Mouse (Mus musculus): Measurements from ENCODE around the gene Vmn2r79.
"Not testable (repeated sequence)": the region's sequence is repeated elsewhere in the genome, so short reads cannot be mapped to it uniquely, and the experiment has no call there.

Gene Vmn2r79

DNA sequence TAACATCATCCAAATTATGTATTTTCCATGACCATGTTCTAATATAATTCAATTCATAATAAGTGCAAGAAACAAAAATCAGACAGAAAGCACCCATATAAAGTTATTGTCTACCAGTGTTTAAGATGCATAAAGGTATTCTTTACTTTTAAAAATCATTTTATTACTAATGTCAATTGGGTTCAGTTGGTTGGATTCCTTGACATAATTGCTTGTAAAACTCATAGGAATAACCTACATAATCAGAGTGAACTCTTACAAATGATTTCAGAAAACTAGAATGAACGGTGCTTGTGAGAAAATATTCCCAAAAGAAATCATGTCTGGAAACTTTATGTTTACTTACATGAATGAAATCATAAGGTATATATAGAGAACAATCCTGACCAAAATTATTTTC lies at the start of gene Vmn2r79:
TSS of gene Vmn2r79 (plus strand) at position 301 of the 400 bp plus-strand sequence.
- DNase-seq = not testable (repeated sequence)

DNA sequence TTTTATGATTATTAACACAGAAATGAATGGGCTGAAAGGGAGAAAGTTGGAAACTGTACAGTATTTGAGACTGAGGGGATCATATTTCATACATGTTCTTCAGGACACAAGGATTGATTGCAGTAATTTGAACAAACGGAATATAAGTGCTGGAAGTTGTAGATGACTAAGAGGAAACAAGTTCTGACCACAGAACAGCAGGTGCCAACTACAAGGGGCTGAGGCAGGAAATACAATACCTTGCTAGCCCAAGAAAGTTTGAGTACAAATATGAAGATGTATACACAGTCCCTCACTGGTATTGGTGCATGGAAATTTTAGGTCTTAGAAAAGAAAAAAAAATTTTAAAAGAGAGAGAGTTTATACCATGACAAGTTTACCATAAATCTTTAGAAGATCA lies 1.2 kb upstream of the Vmn2r79 start:
- no peak for DNase-seq

DNA sequence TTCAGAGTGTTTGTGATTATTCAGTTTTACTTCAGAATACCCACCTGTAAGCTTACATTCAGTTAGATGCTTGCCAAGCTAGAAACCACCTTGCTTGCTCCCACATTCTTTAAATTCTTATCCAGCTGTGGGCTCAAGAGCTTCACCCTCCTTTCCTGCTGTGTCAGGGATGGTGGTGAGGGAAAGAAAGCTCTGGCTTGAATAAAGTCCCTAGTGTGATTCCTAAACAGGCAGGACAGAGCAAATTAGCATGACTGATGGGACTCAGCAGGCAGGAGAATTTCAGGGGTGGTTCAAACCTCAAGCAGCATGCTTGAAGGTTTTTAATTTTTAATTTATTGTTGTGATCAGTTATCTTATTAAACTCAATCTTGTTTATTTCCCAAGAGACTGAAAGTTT lies 30.6 kb downstream of the Vmn2r79 start:
- DNase-seq = not testable (repeated sequence)

DNA sequence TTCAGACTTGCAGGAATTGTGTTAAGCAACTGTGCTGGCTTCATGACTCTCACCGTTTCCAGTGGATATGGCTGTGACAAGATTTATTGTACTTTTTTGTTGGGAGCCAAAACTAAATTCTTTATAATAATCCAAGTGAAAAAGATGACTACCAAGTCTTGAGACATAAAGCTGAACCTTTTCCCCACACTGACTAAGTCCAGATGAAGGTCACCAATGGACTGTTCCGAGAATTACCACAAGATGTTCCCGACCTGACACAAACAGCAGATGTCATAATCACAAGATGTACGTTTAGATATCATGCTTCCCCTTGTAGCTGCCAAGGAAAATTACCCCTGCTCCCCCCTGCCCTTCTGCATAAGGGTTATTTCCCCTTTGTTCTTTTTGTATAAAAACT lies 67.7 kb downstream of the Vmn2r79 start:
- no peak for DNase-seq
